Mouse (Mus musculus): Measurements from ENCODE around the gene Pcca.
A peak's percentile ranks its signal among the peaks of the same experiment; 100 is the strongest.

The Pcca gene

GRCm38 (mm10) chr14:122836221-122836620, 302.1 kb downstream of the Pcca start:
- no peak for DNase-seq (ENCODE audit: low read depth, low spot score)

- no peak for DNase-seq (ENCODE audit: low read depth, low spot score)
These were observed 302.9 kb downstream of the Pcca start for GRCm38 (mm10) chr14:122837018-122837417.

GRCm38 (mm10) chr14:122852506-122853057, 318.5 kb downstream of the Pcca start:
- no peak for DNase-seq (ENCODE audit: low read depth, low spot score)

- DNase-seq (ENCODE audit: low read depth, low spot score), result no peak
These were observed 325.7 kb downstream of the Pcca start for GRCm38 (mm10) chr14:122859792-122860191.

GRCm38 (mm10) chr14:122862623-122863022, 328.5 kb downstream of the Pcca start:
- no peak for DNase-seq (ENCODE audit: low read depth, low spot score)

GRCm38 (mm10) chr14:122865462-122866129, 331.5 kb downstream of the Pcca start:
- no peak for DNase-seq (ENCODE audit: low read depth, low spot score)

- DNase-seq (ENCODE audit: low read depth, low spot score), result peak; percentile 15
These were observed 333.6 kb downstream of the Pcca start for GRCm38 (mm10) chr14:122867531-122868285.

GRCm38 (mm10) chr14:122869831-122870230, 335.7 kb downstream of the Pcca start:
- no peak for DNase-seq (ENCODE audit: low read depth, low spot score)

GRCm38 (mm10) chr14:122871841-122872580, 337.9 kb downstream of the Pcca start:
- DNase-seq (ENCODE audit: low read depth, low spot score), result no peak

- no peak for DNase-seq (ENCODE audit: low read depth, low spot score)
These were observed 338.5 kb downstream of the Pcca start for GRCm38 (mm10) chr14:122872612-122873011.

- no peak for DNase-seq (ENCODE audit: low read depth, low spot score)
These were observed 340.9 kb downstream of the Pcca start for GRCm38 (mm10) chr14:122875056-122875455.

- peak; percentile 15 for DNase-seq (ENCODE audit: low read depth, low spot score)
These were observed 341.5 kb downstream of the Pcca start for GRCm38 (mm10) chr14:122875636-122876035.

- peak; percentile 45 for DNase-seq (ENCODE audit: low read depth, low spot score)
These were observed 342.0 kb downstream of the Pcca start for GRCm38 (mm10) chr14:122876163-122876562.

- DNase-seq (ENCODE audit: low read depth, low spot score), result no peak
These were observed 342.6 kb downstream of the Pcca start for GRCm38 (mm10) chr14:122876723-122877122.

GRCm38 (mm10) chr14:122877787-122878186, 343.7 kb downstream of the Pcca start:
- no peak for DNase-seq (ENCODE audit: low read depth, low spot score)

- DNase-seq (ENCODE audit: low read depth, low spot score), result no peak
These were observed 346.2 kb downstream of the Pcca start for GRCm38 (mm10) chr14:122880291-122880690.

- no peak for DNase-seq (ENCODE audit: low read depth, low spot score)
These were observed 347.6 kb downstream of the Pcca start for GRCm38 (mm10) chr14:122881699-122882098.

- DNase-seq (ENCODE audit: low read depth, low spot score), result no peak
These were observed 348.1 kb downstream of the Pcca start for GRCm38 (mm10) chr14:122882201-122882639.

- no peak for DNase-seq (ENCODE audit: low read depth, low spot score)
These were observed 348.8 kb downstream of the Pcca start for GRCm38 (mm10) chr14:122882795-122883409.

- DNase-seq (ENCODE audit: low read depth, low spot score), result no peak
These were observed 349.3 kb downstream of the Pcca start for GRCm38 (mm10) chr14:122883410-122883806.

GRCm38 (mm10) chr14:122883821-122884584, 349.9 kb downstream of the Pcca start:
- DNase-seq (ENCODE audit: low read depth, low spot score), result no peak
